Comparison of ENCODE assay signal across 7 mouse cellular contexts in the genomic region with DNA sequence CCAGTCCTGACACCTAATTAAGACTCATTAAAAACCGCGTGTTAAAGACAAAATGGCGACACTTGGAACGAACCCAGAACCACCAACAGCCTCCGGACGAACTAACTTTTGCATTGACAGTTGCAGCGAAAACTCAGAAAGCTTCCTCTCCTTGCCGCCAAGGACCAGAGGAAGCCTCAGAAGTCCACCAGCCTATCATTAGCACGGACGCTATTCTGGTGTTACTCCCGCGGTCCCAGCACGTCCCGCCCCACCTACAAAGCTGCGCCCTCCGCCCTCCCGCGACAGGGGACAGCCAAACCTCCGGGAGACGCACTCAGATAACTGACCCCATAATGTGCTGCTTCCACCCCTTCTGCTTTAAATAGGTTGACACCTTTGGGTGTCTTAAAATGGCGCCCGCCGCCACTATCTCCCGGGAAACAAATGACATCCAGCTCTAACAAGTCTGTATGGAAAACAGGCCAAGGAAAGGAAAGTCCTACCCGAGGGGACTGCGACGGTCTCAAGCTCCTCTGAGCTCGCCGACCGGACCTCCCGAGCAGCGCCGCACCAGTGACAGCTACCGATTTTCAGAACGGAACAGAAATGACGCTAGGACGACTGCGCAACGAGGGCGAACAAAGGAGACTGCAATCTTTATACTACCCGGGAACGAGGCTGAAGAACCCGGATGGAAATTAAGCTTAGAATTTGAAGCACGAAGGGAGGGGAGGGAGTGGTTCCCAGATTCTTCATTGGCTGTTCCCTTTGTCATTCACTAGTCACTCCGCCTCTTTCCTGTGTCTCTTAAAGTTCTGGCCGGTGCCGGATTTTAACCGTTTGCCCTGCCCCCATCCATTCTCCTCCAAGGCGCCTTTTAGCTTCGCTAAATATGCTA. TPM values are rescaled to one million over a fixed set of nuclear protein-coding genes. Genes with fewer than 3 reads are reported as not detected.
DNase-seq lines count a peak whose midpoint lies in the region; ATAC-seq lines count a peak whose summit lies in the region.

Rbmx (minus strand) TSS at position 670 of the 880 bp plus-strand sequence.

- H3K27ac ChIP-seq in embryonic facial prominence, embryonic 12.5 days = peak within 1 kb of the TSS; percentile 93
- peak within 1 kb of the TSS; percentile 72; the same call in 1 of the 2 replicates for H3K27ac ChIP-seq in limb, embryonic 11.5 days (replicated peaks; ENCODE audit: low read depth, low read length)
- peak within 1 kb of the TSS; percentile 95 for H3K27ac ChIP-seq in midbrain, embryonic 14.5 days (replicated peaks; ENCODE audit: low read depth, low read length)

- ATAC-seq in embryonic facial prominence, embryonic 12.5 days (ENCODE audit: insufficient number of reproducible peaks, insufficient read depth, low FRiP score, low TSS enrichment) = peak; percentile 91
- peak; percentile 92 for ATAC-seq in limb, embryonic 11.5 days (ENCODE audit: insufficient number of reproducible peaks, low FRiP score, low TSS enrichment, low read depth)
- ATAC-seq in midbrain, embryonic 14.5 days (ENCODE audit: low FRiP score, low TSS enrichment) = peak; percentile 95

- peaks cover 9% of the 10 kb centered on the region for H3K36me3 ChIP-seq in embryonic facial prominence, embryonic 12.5 days
- H3K36me3 ChIP-seq in limb, embryonic 11.5 days (ENCODE audit: control insufficient read depth, insufficient read depth, low read length) = peaks cover 4% of the 10 kb centered on the region; the same call in 1 of the 2 replicates
- peaks cover 20% of the 10 kb centered on the region for H3K36me3 ChIP-seq in midbrain, embryonic 14.5 days (ENCODE audit: control insufficient read depth, insufficient read depth, low read length)

- no peaks in the 10 kb centered on the region for H3K27me3 ChIP-seq in embryonic facial prominence, embryonic 12.5 days
- H3K27me3 ChIP-seq in limb, embryonic 11.5 days (ENCODE audit: control insufficient read depth, insufficient read depth, low read length) = no peaks in the 10 kb centered on the region
- H3K27me3 ChIP-seq in midbrain, embryonic 14.5 days (ENCODE audit: control insufficient read depth, insufficient read depth, low read length) = no peaks in the 10 kb centered on the region

- peak; percentile 68 for DNase-seq in adrenal gland, postnatal 25 days
- peak; percentile 99 for DNase-seq in heart, adult 11 months
- DNase-seq in kidney, adult 18-20 months = peak; percentile 85
- DNase-seq in limb, embryonic 11.5 days (ENCODE audit: low spot score) = peak; percentile 85
- peak; percentile 93 for DNase-seq in midbrain, embryonic 14.5 days
- peak; percentile 53 to 65 for DNase-seq in spleen, adult 18-20 months

- WGBS in embryonic facial prominence, embryonic 12.5 days = 18% methylated on average over 50 of the region's 50 CpGs
- WGBS in limb, embryonic 11.5 days = 12% methylated on average over 50 of the region's 50 CpGs
- WGBS in midbrain, embryonic 14.5 days = 18% methylated on average over 50 of the region's 50 CpGs

- H3K4me2 ChIP-seq in embryonic facial prominence, embryonic 12.5 days (replicated peaks) = peak within 1 kb of the TSS; percentile 48
- peak within 1 kb of the TSS; percentile 34; the same call in 1 of the 2 replicates for H3K4me2 ChIP-seq in limb, embryonic 11.5 days (ENCODE audit: low read depth, severe bottlenecking)
- peak within 1 kb of the TSS; percentile 55 for H3K4me2 ChIP-seq in midbrain, embryonic 14.5 days (ENCODE audit: low read length)

- no peaks in the 10 kb centered on the region for H3K9me3 ChIP-seq in embryonic facial prominence, embryonic 12.5 days
- no peaks in the 10 kb centered on the region for H3K9me3 ChIP-seq in limb, embryonic 11.5 days (ENCODE audit: control insufficient read depth, low read length)
- H3K9me3 ChIP-seq in midbrain, embryonic 14.5 days (ENCODE audit: control insufficient read depth, low read length) = no peaks in the 10 kb centered on the region

- peak within 1 kb of the TSS; percentile 55 for H3K4me3 ChIP-seq in embryonic facial prominence, embryonic 12.5 days
- peak within 1 kb of the TSS; percentile 50 for H3K4me3 ChIP-seq in limb, embryonic 11.5 days (ENCODE audit: low read depth, low read length)
- peak within 1 kb of the TSS; percentile 57 for H3K4me3 ChIP-seq in midbrain, embryonic 14.5 days (replicated peaks; ENCODE audit: low read depth, low read length)

- peak within 1 kb of the TSS; percentile 72 for H3K9ac ChIP-seq in embryonic facial prominence, embryonic 12.5 days
- H3K9ac ChIP-seq in limb, embryonic 11.5 days (ENCODE audit: low read length) = peak within 1 kb of the TSS; percentile 86
- peak within 1 kb of the TSS; percentile 67 for H3K9ac ChIP-seq in midbrain, embryonic 14.5 days (replicated peaks; ENCODE audit: low read length)

- H3K4me1 ChIP-seq in embryonic facial prominence, embryonic 12.5 days = no peaks in the 10 kb centered on the region
- H3K4me1 ChIP-seq in limb, embryonic 11.5 days (ENCODE audit: control insufficient read depth, insufficient read depth, low read length) = no peaks in the 10 kb centered on the region
- H3K4me1 ChIP-seq in midbrain, embryonic 14.5 days (ENCODE audit: control insufficient read depth, insufficient read depth, low read length) = no peaks in the 10 kb centered on the region

RNA-seq across cellular contexts. Expression of gene Rbmx, which starts in this region (rescaled TPM):
- 30.8 and 33.0 TPM in 2 replicates for total RNA-seq in adrenal gland, postnatal 25 days (2021)
- 185 and 196 TPM in 2 replicates for polyA plus RNA-seq in embryonic facial prominence, embryonic 12.5 days (2016; fragmentation: Nextera tagmentation; extraction: Ambion mirVana)
- polyA plus RNA-seq in limb, embryonic 11.5 days (2014; fragmentation: Nextera tagmentation; extraction: Ambion mirVana) = 204 and 209 TPM in 2 replicates
- 187 and 248 TPM in 2 replicates for polyA plus RNA-seq in midbrain, embryonic 14.5 days (2014; fragmentation: Nextera tagmentation; extraction: Ambion mirVana)

Comparison
In these comparisons a context has a peak if more than half of its experiments do, and no peak if none do; other contexts are left out.
1. Peak in every context shown above with its lines: DNase-seq, ATAC-seq, H3K4me3 ChIP-seq and H3K27ac ChIP-seq.